Mouse (Mus musculus) Patski (cell line): ENCODE data around the gene Gm38119. TPM values are rescaled to one million over a fixed set of nuclear protein-coding genes. Genes with fewer than 3 reads are reported as not detected.

ENCODE experiments used
- ATAC-seq: fragments of 100-300 bp; one replicate; pipeline ENCODE4 v1.8.0; 2021
- CTCF ChIA-PET: fragments of 350-600 bp; sonication (Branson Sonifier 250); formaldehyde crosslinking; loops from one replicate; lab custom pipeline; 2022; ENCODE audit warnings: inconsistent platforms; lab: Charles Lee
- POLR2A ChIA-PET: fragments of 350-600 bp; sonication (Branson Sonifier 250); formaldehyde crosslinking; loops from one replicate; lab custom pipeline; 2022; ENCODE audit warnings: antibody characterized with exemption, inconsistent platforms; lab: Charles Lee
- DNase-seq: peaks from one replicate; pipeline ENCODE4 v3.0.0-alpha.2; 2011; ENCODE audit warnings: low read depth, low spot score
- H3K27me3 ChIP-seq: fragments of 371-371 bp; one replicate; pipeline ENCODE4 v1.5.1; 2021
- CTCF ChIP-seq: fragments of 100-300 bp; IDR thresholded peaks from one replicate; pipeline ENCODE4 v1.5.1; 2021
- in situ Hi-C: fragments of 300-500 bp; cut with MboI; formaldehyde crosslinking; loops from 3 replicates; pipeline ENCODE4 v1.11.1; 2018; ENCODE audit warnings: low pct_unique_long_range_greater_than_20kb, mixed read lengths
- polyA plus RNA-seq: library from polyadenylated mRNA; unstranded; gene quantifications from one replicate; pipeline ENCODE4 v1.2.3, GENCODE M21; 2021

The Gm38119 gene
- polyA plus RNA-seq = not detected

GRCm38 (mm10) chr3:92738996-92739395 lies at the start of gene Gm38119:
Gm38119 (minus strand) TSS chr3:92739096.
- DNase-seq = no peak
- ATAC-seq = no peak
- H3K27me3 ChIP-seq = peaks cover 11% of the 10 kb centered on the region
- ChIA-PET POLR2A (no interaction called here), CTCF (no interaction called here)
- no peak for TF ChIP-seq CTCF
- in situ Hi-C loops = no loop called here

GRCm38 (mm10) chr3:92778799-92779198 lies 39.9 kb upstream of the Gm38119 start, which contains the start of gene Lce1i:
Lce1i (minus strand) TSS chr3:92778899.
- CTCF ChIA-PET = no interaction called here
- no peak for TF ChIP-seq CTCF
- DNase-seq = no peak
- in situ Hi-C loops = loop anchor here (10.0 kb wide), 1 partner anchor 634 kb away; the partner anchor contains the start of gene Lelp1
- peaks cover 18% of the 10 kb centered on the region for H3K27me3 ChIP-seq
- no peak for ATAC-seq
- POLR2A ChIA-PET = no interaction called here

GRCm38 (mm10) chr3:92771573-92771972 lies 32.7 kb upstream of the Gm38119 start:
- in situ Hi-C loops = loop anchor here (10.0 kb wide), 1 partner anchor 627 kb away; the partner anchor contains the start of gene Lelp1
- TF ChIP-seq CTCF = peak; percentile 58
- ChIA-PET POLR2A (no interaction called here), CTCF (interaction anchor here (1.5 kb wide), 1 partner anchor 20 kb away, joined by 3 read pairs; the partner anchor contains the start of gene Lce1g)
- no peak for DNase-seq
- ATAC-seq = no peak
- peaks cover 32% of the 10 kb centered on the region for H3K27me3 ChIP-seq

- CTCF ChIA-PET = no interaction called here
- in situ Hi-C loops = no loop called here
- peaks cover 18% of the 10 kb centered on the region for H3K27me3 ChIP-seq
- TF ChIP-seq CTCF = no peak
- no peak for ATAC-seq
- POLR2A ChIA-PET = no interaction called here
- DNase-seq = no peak
Observed at GRCm38 (mm10) chr3:92764965-92765364, 26.1 kb upstream of the Gm38119 start, which contains the start of gene Lce1h. Lce1h (minus strand) TSS chr3:92765065.

GRCm38 (mm10) chr3:92753197-92753596 lies 14.3 kb upstream of the Gm38119 start:
- H3K27me3 ChIP-seq = peaks cover 15% of the 10 kb centered on the region
- ChIA-PET POLR2A (no interaction called here), CTCF (no interaction called here)
- DNase-seq = no peak
- peak; percentile 21 for TF ChIP-seq CTCF
- no peak for ATAC-seq
- in situ Hi-C loops = no loop called here

GRCm38 (mm10) chr3:92752238-92752637 lies 13.3 kb upstream of the Gm38119 start, which contains the start of gene Lce1g:
Lce1g (minus strand) TSS chr3:92752338.
- in situ Hi-C loops = no loop called here
- DNase-seq (no peak), ATAC-seq (no peak)
- CTCF ChIA-PET = interaction anchor here (1.5 kb wide), 1 partner anchor 20 kb away, joined by 3 read pairs; no protein-coding TSS in a partner anchor
- H3K27me3 ChIP-seq = peaks cover 15% of the 10 kb centered on the region
- TF ChIP-seq CTCF = no peak
- POLR2A ChIA-PET = no interaction called here

GRCm38 (mm10) chr3:92722631-92723030 lies 16.3 kb downstream of the Gm38119 start:
- no peak for TF ChIP-seq CTCF
- H3K27me3 ChIP-seq = peaks cover 3% of the 10 kb centered on the region
- in situ Hi-C loops = no loop called here
- ATAC-seq (no peak), DNase-seq (no peak)
- ChIA-PET CTCF (no interaction called here), POLR2A (no interaction called here)

- POLR2A ChIA-PET = no interaction called here
- DNase-seq (no peak), ATAC-seq (no peak)
- in situ Hi-C loops = no loop called here
- H3K27me3 ChIP-seq = peaks cover 3% of the 10 kb centered on the region
- CTCF ChIA-PET = no interaction called here
- TF ChIP-seq CTCF = no peak
Observed at GRCm38 (mm10) chr3:92720250-92720649, 18.6 kb downstream of the Gm38119 start, which contains the start of gene Lce1f. Lce1f (minus strand) TSS chr3:92720350.

- in situ Hi-C loops = no loop called here
- no peak for DNase-seq
- H3K27me3 ChIP-seq = peaks cover 4% of the 10 kb centered on the region
- peak; percentile 57 for ATAC-seq
- TF ChIP-seq CTCF = peak; percentile 15
- POLR2A ChIA-PET = no interaction called here
- CTCF ChIA-PET = interaction anchor here (1.1 to 1.4 kb wide), 2 partner anchors 11 to 14 kb away, joined by 3 read pairs; no protein-coding TSS in a partner anchor
Observed at GRCm38 (mm10) chr3:92715122-92715521, 23.8 kb downstream of the Gm38119 start.

- POLR2A ChIA-PET = no interaction called here
- DNase-seq (no peak), ATAC-seq (no peak)
- peaks cover 4% of the 10 kb centered on the region for H3K27me3 ChIP-seq
- no peak for TF ChIP-seq CTCF
- CTCF ChIA-PET = no interaction called here
- in situ Hi-C loops = no loop called here
Observed at GRCm38 (mm10) chr3:92708974-92709373, 29.9 kb downstream of the Gm38119 start, which contains the start of gene Lce1e. Lce1e (minus strand) TSS chr3:92709074.

GRCm38 (mm10) chr3:92694613-92695012 lies 44.3 kb downstream of the Gm38119 start:
- no peak for ATAC-seq
- no peak for TF ChIP-seq CTCF

More at GRCm38 (mm10) chr3:92694613-92695012, 44.3 kb downstream of the Gm38119 start:
- in situ Hi-C loops = no loop called here
- DNase-seq = no peak
- no peaks in the 10 kb centered on the region for H3K27me3 ChIP-seq
- ChIA-PET POLR2A (no interaction called here), CTCF (no interaction called here)
